ENCODE assay signal across 8 mouse cellular contexts in genomic region chr4:84545204-84545871, GRCm38 (mm10).
DNase-seq lines count a peak whose midpoint lies in the region; ATAC-seq and TF ChIP-seq lines count a peak whose summit lies in the region.

No protein-coding gene starts in this region.

- no peak for TF ChIP-seq POLR2A in spleen, adult 2 months (IDR thresholded peaks at IDR 0.05; ENCODE audit: low read depth, low read length)
- TF ChIP-seq POLR2A in heart, adult 2 months (IDR thresholded peaks at IDR 0.05; ENCODE audit: insufficient read depth, low read depth, low read length), result no peak

- no peaks in the 10 kb centered on the region for H3K4me1 ChIP-seq in spleen, adult 2 months (ENCODE audit: control insufficient read depth, insufficient read depth, insufficient read length)
- H3K4me1 ChIP-seq in embryonic facial prominence, embryonic 10.5 days, result peaks cover 42% of the 10 kb centered on the region
- peaks cover 1% of the 10 kb centered on the region for H3K4me1 ChIP-seq in heart, adult 2 months (ENCODE audit: control insufficient read depth, insufficient read depth, low read length)
- peaks cover 10% of the 10 kb centered on the region for H3K4me1 ChIP-seq in limb, embryonic 15.5 days
- no peaks in the 10 kb centered on the region for H3K4me1 ChIP-seq in midbrain, embryonic 14.5 days (ENCODE audit: control insufficient read depth, insufficient read depth, low read length)

- no peaks in the 10 kb centered on the region for H3K36me3 ChIP-seq in spleen, adult 2 months (ENCODE audit: control insufficient read depth, insufficient read depth, low read length)
- H3K36me3 ChIP-seq in embryonic facial prominence, embryonic 10.5 days (replicated peaks), result no peaks in the 10 kb centered on the region
- H3K36me3 ChIP-seq in heart, adult 2 months (ENCODE audit: control insufficient read depth, insufficient read depth, low read length), result no peaks in the 10 kb centered on the region
- H3K36me3 ChIP-seq in limb, embryonic 15.5 days, result no peaks in the 10 kb centered on the region
- H3K36me3 ChIP-seq in midbrain, embryonic 14.5 days (ENCODE audit: control insufficient read depth, insufficient read depth, low read length), result no peaks in the 10 kb centered on the region

- no peak for TF ChIP-seq EP300 in heart, adult 2 months (IDR thresholded peaks at IDR 0.05; ENCODE audit: insufficient read depth, low read depth, low read length)

- intact Hi-C loops in heart, adult 2 months (cut with DNase I), result loop anchor here (2.0 kb wide), 1 partner anchor 129 kb away; the partner anchor contains the start of gene Bnc2

- H3K4me2 ChIP-seq in limb, embryonic 15.5 days, result peak overlapping the region; percentile 73
- peak overlapping the region; percentile 98 for H3K4me2 ChIP-seq in midbrain, embryonic 14.5 days (ENCODE audit: low read length)

- H3K9ac ChIP-seq in heart, adult 2 months (ENCODE audit: low read depth, low read length), result peak overlapping the region; percentile 88
- H3K9ac ChIP-seq in limb, embryonic 15.5 days, result peak overlapping the region; percentile 74
- H3K9ac ChIP-seq in midbrain, embryonic 14.5 days (replicated peaks; ENCODE audit: low read length), result peak overlapping the region; percentile 83

- no peak overlapping the region for H3K27ac ChIP-seq in spleen, adult 2 months (ENCODE audit: insufficient read depth, low read length)
- peak overlapping the region; percentile 96 for H3K27ac ChIP-seq in embryonic facial prominence, embryonic 10.5 days (replicated peaks)
- peak overlapping the region; percentile 62 for H3K27ac ChIP-seq in heart, adult 2 months
- H3K27ac ChIP-seq in limb, embryonic 15.5 days, result peak overlapping the region; percentile 87
- peak overlapping the region; percentile 84 for H3K27ac ChIP-seq in midbrain, embryonic 14.5 days (replicated peaks; ENCODE audit: low read depth, low read length)

- no peak for TF ChIP-seq CTCF in spleen, adult 2 months (IDR thresholded peaks at IDR 0.05; ENCODE audit: extremely low read depth, insufficient read depth, insufficient read length, insufficient replicate concordance)
- no peak for TF ChIP-seq CTCF in heart, adult 2 months (IDR thresholded peaks at IDR 0.05)

- H3K27me3 ChIP-seq in spleen, adult 2 months (ENCODE audit: control insufficient read depth, insufficient read depth, low read length), result peaks cover 6% of the 10 kb centered on the region
- peaks cover 41% of the 10 kb centered on the region for H3K27me3 ChIP-seq in embryonic facial prominence, embryonic 10.5 days (replicated peaks; ENCODE audit: low read depth, poor library complexity, severe bottlenecking)
- peaks cover 1% of the 10 kb centered on the region; the same call in 1 of the 2 replicates for H3K27me3 ChIP-seq in heart, adult 2 months (ENCODE audit: control insufficient read depth, insufficient read depth, low read length)
- H3K27me3 ChIP-seq in limb, embryonic 15.5 days, result no peaks in the 10 kb centered on the region
- peaks cover 18% of the 10 kb centered on the region; the same call in 1 of the 2 replicates for H3K27me3 ChIP-seq in midbrain, embryonic 14.5 days (ENCODE audit: control insufficient read depth, insufficient read depth, low read length)

- no peaks in the 10 kb centered on the region for H3K79me2 ChIP-seq in heart, adult 2 months (replicated peaks; ENCODE audit: control insufficient read depth, insufficient read depth, low read length)

- ATAC-seq in limb, embryonic 15.5 days (ENCODE audit: insufficient number of reproducible peaks, low FRiP score, low TSS enrichment, low read depth), result peak; percentile 78
- peak; percentile 84 for ATAC-seq in midbrain, embryonic 14.5 days (ENCODE audit: low FRiP score, low TSS enrichment)

- peak overlapping the region; percentile 23; the same call in 1 of the 2 replicates for H3K4me3 ChIP-seq in spleen, adult 2 months (ENCODE audit: extremely low read depth, insufficient read depth, insufficient read length)
- peak overlapping the region; percentile 81 for H3K4me3 ChIP-seq in embryonic facial prominence, embryonic 10.5 days
- peak overlapping the region; percentile 57 for H3K4me3 ChIP-seq in heart, adult 2 months
- peak overlapping the region; percentile 67 for H3K4me3 ChIP-seq in limb, embryonic 15.5 days
- H3K4me3 ChIP-seq in midbrain, embryonic 14.5 days (replicated peaks; ENCODE audit: low read depth, low read length), result peak overlapping the region; percentile 56

- no peaks in the 10 kb centered on the region for H3K9me3 ChIP-seq in embryonic facial prominence, embryonic 10.5 days
- no peaks in the 10 kb centered on the region for H3K9me3 ChIP-seq in limb, embryonic 15.5 days
- no peaks in the 10 kb centered on the region for H3K9me3 ChIP-seq in midbrain, embryonic 14.5 days (ENCODE audit: control insufficient read depth, low read length)

- DNase-seq in spleen, adult 2 months (ENCODE audit: low read depth in 1 of 2, low spot score in 2 of 2), result no peak
- DNase-seq in spleen, postnatal 14 days (ENCODE audit: low spot score in 2 of 2), result no peak
- peak; percentile 82 for DNase-seq in embryonic facial prominence, embryonic 10.5 days (ENCODE audit: low spot score)
- peak; percentile 76 to 79 for DNase-seq in heart, adult 2 months
- DNase-seq in kidney, adult 18-20 months, result peak; percentile 78
- DNase-seq in midbrain, embryonic 14.5 days, result peak; percentile 83
- DNase-seq in telencephalon, adult 2 months (ENCODE audit: low read depth, low spot score), result peak; percentile 4

- WGBS in spleen, adult 2 months, result 2% methylated on average over 62 of the region's 62 CpGs
- WGBS in embryonic facial prominence, embryonic 10.5 days, result under 1% methylated on average over 62 of the region's 62 CpGs
- WGBS in heart, adult 2 months, result 1% methylated on average over 62 of the region's 62 CpGs
- under 1% methylated on average over 62 of the region's 62 CpGs for WGBS in limb, embryonic 15.5 days
- WGBS in midbrain, embryonic 14.5 days, result under 1% methylated on average over 62 of the region's 62 CpGs

Comparison
In these comparisons a context has a peak if more than half of its experiments do, and no peak if none do; other contexts are left out.
1. DNase-seq: peak in embryonic facial prominence, embryonic 10.5 days (single experiment), heart, adult 2 months (2 of 2), kidney, adult 18-20 months (single experiment), midbrain, embryonic 14.5 days (single experiment) and telencephalon, adult 2 months (single experiment); none in spleen, adult 2 months (0 of 2) and spleen, postnatal 14 days (0 of 2).
2. H3K4me3 ChIP-seq: peak in every context shown above with its lines; median percentile 81 in embryonic facial prominence, embryonic 10.5 days; 67 in limb, embryonic 15.5 days; 57 in heart, adult 2 months; 56 in midbrain, embryonic 14.5 days; 23 in spleen, adult 2 months.
3. Peak in every context shown above with its lines, with median percentiles within 50 percentile points of each other: H3K9ac ChIP-seq.